Mouse (Mus musculus) retina, postnatal 1 day (tissue): ENCODE measurements at regions not wholly inside any gene's neighbourhood (a gene's known extent, or its start where the extent isn't known, plus 50 kb on each side); places are given as distances from the start of the nearest gene placed in this dataset.

ENCODE experiments used
- DNase-seq: peaks from one replicate; pipeline ENCODE4 v3.0.0-alpha.2; 2012

- no peak for DNase-seq
These were observed 52.3 kb upstream of the Tcl1 start for GRCm38 (mm10) chr12:105274866-105275265.

GRCm38 (mm10) chr12:105280076-105280475 is 53.6 kb upstream of the Tunar start:
- DNase-seq = no peak

DNA sequence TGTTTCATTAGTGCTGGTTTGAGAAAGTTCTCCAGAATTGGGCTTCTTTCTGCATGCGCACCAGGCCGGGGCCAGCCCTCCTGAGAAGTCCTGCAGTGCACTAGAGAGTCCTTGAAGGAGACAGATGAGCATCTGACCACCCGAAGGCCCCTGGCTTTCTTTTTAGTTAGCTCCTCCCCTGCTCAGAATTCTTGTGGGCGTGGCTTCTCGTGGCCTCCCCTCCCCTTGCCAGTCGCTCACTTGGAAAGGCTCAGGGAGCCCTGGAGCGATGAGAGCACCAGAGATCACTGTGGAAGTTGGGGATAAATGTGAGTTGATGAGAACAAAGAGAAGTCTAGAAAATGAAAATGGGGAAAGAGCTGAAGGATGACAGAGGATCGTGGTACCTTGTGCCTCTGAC is 52.6 kb upstream of the Tunar start:
- DNase-seq = peak; percentile 48

DNA sequence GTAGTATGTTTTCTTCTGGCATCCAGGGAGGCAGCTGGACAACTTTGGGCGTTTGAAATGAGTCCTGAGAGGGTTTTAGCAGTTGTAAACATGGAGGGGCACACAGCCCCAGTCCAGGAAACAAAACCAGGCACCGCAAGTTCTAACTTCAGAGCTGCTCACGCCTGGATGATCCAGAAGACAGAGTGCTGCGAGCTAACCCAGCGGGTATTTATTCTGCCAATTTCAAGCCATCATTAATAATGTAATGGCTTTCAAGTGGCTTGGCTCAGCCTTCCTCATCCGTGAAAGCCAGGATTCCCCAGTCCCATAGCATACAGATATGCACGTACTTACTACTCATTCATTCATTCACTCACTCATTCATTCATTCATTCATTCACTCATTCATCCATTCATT is 51.6 kb upstream of the Tunar start:
- peak; percentile 35 for DNase-seq
